Mouse (Mus musculus) myocyte (in vitro differentiated cells): ENCODE results near the gene Nmrk1. TPM values are rescaled to one million over a fixed set of nuclear protein-coding genes. Genes with fewer than 3 reads are reported as not detected.
A peak's percentile ranks its signal among the peaks of the same experiment; 100 is the strongest.

Experiments used
- H3K27me3 ChIP-seq: one replicate; pipeline ENCODE4 v1.6.1; 2011; ENCODE audit not compliant: control insufficient read depth, insufficient read depth, insufficient read length
- H3K36me3 ChIP-seq: one replicate; pipeline ENCODE4 v1.6.1; 2011; ENCODE audit not compliant: control insufficient read depth, insufficient read depth
- H3K4me2 ChIP-seq: one replicate; pipeline ENCODE4 v1.6.1; 2011; ENCODE audit warnings: low read depth, control low read depth
- H3K4me3 ChIP-seq: one replicate; pipeline ENCODE4 v1.5.1; 2011; ENCODE audit warnings: mild to moderate bottlenecking, control low read depth, moderate library complexity
- H3K79me2 ChIP-seq: one replicate; pipeline ENCODE4 v1.6.1; 2011; ENCODE audit not compliant: control insufficient read depth, insufficient read depth
- H3ac ChIP-seq: one replicate; pipeline ENCODE4 v1.6.1; 2011; ENCODE audit not compliant: control insufficient read depth, insufficient read length
- CEBPB ChIP-seq: IDR thresholded peaks from 2 replicates; pipeline ENCODE4 v1.6.1; 2011; ENCODE audit warnings: mild to moderate bottlenecking, moderate library complexity; ENCODE audit not compliant: poor library complexity, insufficient read depth, severe bottlenecking
- E2F4 ChIP-seq: IDR thresholded peaks from one replicate; pipeline ENCODE4 v1.6.1; 2011; ENCODE audit warnings: mild to moderate bottlenecking, control low read depth, moderate library complexity; ENCODE audit not compliant: insufficient read depth
- MAX ChIP-seq: IDR thresholded peaks from one replicate; pipeline ENCODE4 v1.6.1; 2011; ENCODE audit warnings: low read depth, mild to moderate bottlenecking, control low read depth
- MYOD1 ChIP-seq, 3 experiments: IDR thresholded peaks; one replicate each; pipeline ENCODE4 v1.6.1; 2011; ENCODE audit warnings: control low read depth in 2 of 3, low read depth in 2 of 3, mild to moderate bottlenecking in 2 of 3, moderate library complexity in 1 of 3; ENCODE audit not compliant: insufficient read length in 2 of 3, control insufficient read depth in 1 of 3
- MYOG ChIP-seq, 3 experiments: IDR thresholded peaks; one replicate each; pipeline ENCODE4 v1.6.1; 2011; ENCODE audit warnings: control low read depth in 2 of 3, low read depth in 2 of 3, mild to moderate bottlenecking in 2 of 3; ENCODE audit not compliant: insufficient read length in 2 of 3, control insufficient read depth in 1 of 3, insufficient read depth in 1 of 3
- POLR2A ChIP-seq: IDR thresholded peaks from one replicate; pipeline ENCODE4 v1.6.1; 2011; ENCODE audit warnings: low read depth, mild to moderate bottlenecking, control low read depth, moderate library complexity; ENCODE audit not compliant: insufficient read length
- POLR2AphosphoS2 ChIP-seq: IDR thresholded peaks from one replicate; pipeline ENCODE4 v1.6.1; 2011; ENCODE audit warnings: low read depth, control low read depth; ENCODE audit not compliant: insufficient read length
- REST ChIP-seq: IDR thresholded peaks from one replicate; pipeline ENCODE4 v1.6.1; 2011; ENCODE audit warnings: mild to moderate bottlenecking, control low read depth, moderate library complexity; ENCODE audit not compliant: insufficient read depth, insufficient read length
- SRF ChIP-seq: IDR thresholded peaks from one replicate; pipeline ENCODE4 v1.6.1; 2011; ENCODE audit warnings: low read depth; ENCODE audit not compliant: control insufficient read depth, insufficient read length
- TCF12 ChIP-seq: IDR thresholded peaks from one replicate; pipeline ENCODE4 v1.6.1; 2011; ENCODE audit warnings: mild to moderate bottlenecking, control low read depth; ENCODE audit not compliant: poor library complexity, insufficient read depth, severe bottlenecking
- TCF3 ChIP-seq: IDR thresholded peaks from one replicate; pipeline ENCODE4 v1.6.1; 2011; ENCODE audit warnings: low read depth, control low read depth; ENCODE audit not compliant: insufficient read length
- USF1 ChIP-seq: IDR thresholded peaks from one replicate; pipeline ENCODE4 v1.6.1; 2011; ENCODE audit warnings: low read depth, mild to moderate bottlenecking, control low read depth, moderate library complexity
- polyA plus RNA-seq: library from polyadenylated mRNA; unstranded; fragments of >200 nt; fragmentation: generic; extraction: Trizol; gene quantifications from one replicate; pipeline ENCODE4 v1.2.1, GENCODE M21; 2012; ENCODE audit warnings: missing spikeins

Nmrk1 gene
- polyA plus RNA-seq, 1 experiment = 2.0 TPM

DNA sequence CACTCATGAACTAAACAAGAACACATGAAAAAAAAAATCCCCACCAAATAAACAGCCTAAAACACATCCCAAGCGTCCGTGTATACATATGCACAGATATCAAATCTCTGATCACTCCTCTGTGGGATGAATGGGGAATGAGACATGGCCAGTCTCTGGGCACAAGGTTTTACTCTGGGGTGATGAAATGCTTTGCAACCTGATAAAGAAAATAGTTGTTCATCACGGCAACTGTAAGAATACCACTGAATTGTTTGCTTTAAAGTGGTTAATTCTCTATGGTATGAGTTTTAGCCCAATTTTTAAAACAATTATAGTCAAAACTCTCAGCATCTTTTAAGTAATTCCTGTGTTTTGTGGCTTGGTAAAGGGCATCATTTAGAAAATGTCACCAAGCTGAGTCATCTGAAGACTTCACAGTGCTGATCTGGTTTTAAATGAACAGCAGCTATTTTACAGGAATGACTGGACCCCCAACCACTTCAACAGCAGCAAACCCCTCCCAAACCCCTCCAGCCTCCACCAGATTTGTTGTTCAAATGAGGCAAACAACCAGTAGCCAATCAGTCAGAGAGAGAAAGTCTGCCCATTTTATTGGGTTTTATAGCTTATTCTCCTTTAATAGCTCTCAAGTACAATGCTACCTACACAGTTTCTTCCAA lies 33.4 kb upstream of the Nmrk1 start:
- TF ChIP-seq POLR2A = no peak
- TF ChIP-seq MYOD1 (IDR thresholded peaks at IDR 0.05; ENCODE audit: control insufficient read depth in 1 of 3, insufficient read length in 2 of 3, low read depth in 2 of 3) = no peak
- peak; percentile 15 for TF ChIP-seq MAX
- no peak for TF ChIP-seq USF1
- no peak for TF ChIP-seq POLR2AphosphoS2
- no peak for TF ChIP-seq E2F4
- TF ChIP-seq TCF3 = no peak
- TF ChIP-seq CEBPB = peak; percentile 99

DNA sequence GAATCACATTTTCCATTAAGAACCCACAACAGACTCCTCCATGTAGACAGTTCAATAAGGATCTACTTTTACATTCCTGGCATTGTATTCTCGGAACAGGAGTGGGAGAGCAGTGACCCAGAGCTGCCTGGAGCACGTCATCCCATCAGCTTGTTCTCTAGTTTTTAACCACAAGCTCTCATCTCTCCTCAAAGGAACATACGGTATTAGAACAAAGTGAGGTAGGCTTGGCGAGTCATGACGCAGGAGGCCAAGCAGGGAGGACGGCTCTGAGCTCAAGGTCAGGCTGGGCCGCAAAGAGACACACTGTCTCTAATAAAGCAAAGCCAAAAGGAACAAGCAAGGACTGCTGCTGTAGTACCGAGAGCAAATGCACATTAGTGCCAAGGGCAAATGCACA lies 32.7 kb upstream of the Nmrk1 start:
- Histone ChIP-seq H3K79me2 (peaks cover 12% of the 10 kb centered on the region), H3K4me2 (peak overlapping the region; percentile 55), H3K27me3 (no peaks in the 10 kb centered on the region), H3K36me3 (peaks cover 5% of the 10 kb centered on the region), H3ac (no peak overlapping the region), H3K4me3 (no peak overlapping the region)
- no peak for TF ChIP-seq MYOD1 (IDR thresholded peaks at IDR 0.05; ENCODE audit: control insufficient read depth in 1 of 3, insufficient read length in 2 of 3, low read depth in 2 of 3)
- no peak for TF ChIP-seq MAX
- TF ChIP-seq TCF12 = no peak
- no peak for TF ChIP-seq POLR2AphosphoS2
- no peak for TF ChIP-seq USF1
- TF ChIP-seq E2F4 = no peak
- no peak for TF ChIP-seq SRF

More for the DNA sequence above, 33.4 kb upstream of the Nmrk1 start:
- H3K79me2 ChIP-seq = peaks cover 9% of the 10 kb centered on the region
- H3K4me3 ChIP-seq = no peak overlapping the region
- peak overlapping the region; percentile 56 for H3K4me2 ChIP-seq
- H3ac ChIP-seq = no peak overlapping the region
- peaks cover 5% of the 10 kb centered on the region for H3K36me3 ChIP-seq
- H3K27me3 ChIP-seq = no peaks in the 10 kb centered on the region

DNA sequence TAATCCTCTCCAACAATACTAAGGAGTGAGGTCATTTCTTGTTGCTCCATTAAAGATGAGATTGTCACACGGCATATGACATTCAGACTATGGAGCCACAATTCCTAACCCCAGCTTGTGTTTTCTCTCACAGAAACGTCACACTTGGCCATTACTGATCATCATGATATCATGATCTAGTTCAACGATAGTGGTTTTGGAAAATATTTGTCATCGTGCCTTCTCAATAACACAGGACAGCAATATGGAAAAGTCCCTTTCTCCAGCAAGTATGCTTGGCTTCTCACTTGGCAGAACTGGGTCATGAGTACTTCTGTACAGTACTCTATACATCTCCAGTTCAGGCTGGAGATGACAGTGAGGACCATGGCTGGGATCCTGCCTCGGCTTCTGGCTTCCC lies 32.1 kb upstream of the Nmrk1 start:
- Histone ChIP-seq H3ac (no peak overlapping the region), H3K4me3 (no peak overlapping the region), H3K4me2 (peak overlapping the region; percentile 55), H3K79me2 (peaks cover 18% of the 10 kb centered on the region), H3K36me3 (peaks cover 2% of the 10 kb centered on the region), H3K27me3 (no peaks in the 10 kb centered on the region)
- TF ChIP-seq TCF12 (no peak), CEBPB (no peak), MAX (no peak), E2F4 (no peak), POLR2A (no peak), REST (no peak), POLR2AphosphoS2 (no peak), USF1 (no peak), TCF3 (no peak), MYOG (IDR thresholded peaks at IDR 0.05; ENCODE audit: control insufficient read depth in 1 of 3, insufficient read depth in 1 of 3, insufficient read length in 2 of 3, low read depth in 2 of 3) (no peak), MYOD1 (IDR thresholded peaks at IDR 0.05; ENCODE audit: control insufficient read depth in 1 of 3, insufficient read length in 2 of 3, low read depth in 2 of 3) (no peak), SRF (no peak)

DNA sequence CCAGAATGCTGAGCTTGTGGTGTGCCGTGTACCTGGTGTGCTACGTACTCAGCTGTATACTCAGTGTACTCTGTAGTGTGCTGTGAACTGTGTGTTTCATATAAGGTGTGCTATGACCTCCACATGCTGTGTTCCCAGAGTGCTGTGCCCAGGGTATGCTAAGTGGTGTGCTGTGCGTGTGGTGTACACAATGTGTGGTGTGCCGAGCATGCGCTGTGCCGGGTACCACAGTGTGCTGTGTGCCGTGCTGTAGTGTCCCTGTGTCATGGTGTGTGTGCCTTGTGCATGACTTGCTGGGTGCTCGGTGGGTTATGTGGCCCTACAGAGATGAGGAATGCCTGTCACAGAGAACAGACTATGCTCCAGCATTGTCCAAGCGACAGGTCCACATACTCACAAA lies 31.1 kb upstream of the Nmrk1 start:
- Histone ChIP-seq H3K36me3 (no peaks in the 10 kb centered on the region), H3K27me3 (no peaks in the 10 kb centered on the region), H3K4me2 (no peak overlapping the region), H3ac (no peak overlapping the region), H3K79me2 (peaks cover 25% of the 10 kb centered on the region), H3K4me3 (no peak overlapping the region)
- no peak for TF ChIP-seq E2F4
- no peak for TF ChIP-seq MYOD1 (IDR thresholded peaks at IDR 0.05; ENCODE audit: control insufficient read depth in 1 of 3, insufficient read length in 2 of 3, low read depth in 2 of 3)
- TF ChIP-seq POLR2AphosphoS2 = no peak
- no peak for TF ChIP-seq USF1
- peak; percentile 32 for TF ChIP-seq POLR2A
- no peak for TF ChIP-seq MYOG (IDR thresholded peaks at IDR 0.05; ENCODE audit: control insufficient read depth in 1 of 3, insufficient read depth in 1 of 3, insufficient read length in 2 of 3, low read depth in 2 of 3)

DNA sequence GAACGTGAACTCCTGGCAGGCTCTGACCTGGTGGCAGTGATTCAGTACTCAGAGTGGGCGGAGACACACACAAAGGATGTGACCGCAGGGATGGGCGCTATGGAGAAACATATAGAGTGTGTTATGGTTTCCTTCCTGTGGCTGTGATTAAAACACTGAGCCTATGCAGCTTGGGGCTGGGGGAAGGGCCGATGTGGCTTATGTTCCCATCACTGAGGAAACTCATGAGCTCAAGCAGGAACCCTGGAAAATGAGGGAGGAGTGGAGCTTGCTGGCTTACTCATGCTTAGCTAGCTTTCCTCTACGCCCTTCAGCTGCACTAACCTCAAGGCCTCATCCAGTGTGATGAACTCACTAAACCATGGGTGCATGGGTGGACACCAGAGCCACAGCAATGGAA lies 28.7 kb upstream of the Nmrk1 start:
- Histone ChIP-seq H3K36me3 (no peaks in the 10 kb centered on the region), H3ac (no peak overlapping the region), H3K27me3 (no peaks in the 10 kb centered on the region), H3K79me2 (peaks cover 45% of the 10 kb centered on the region), H3K4me3 (no peak overlapping the region), H3K4me2 (no peak overlapping the region)
- TF ChIP-seq MYOG (IDR thresholded peaks at IDR 0.05; ENCODE audit: control insufficient read depth in 1 of 3, insufficient read depth in 1 of 3, insufficient read length in 2 of 3, low read depth in 2 of 3) (no peak), POLR2A (no peak)
